Mouse (Mus musculus): ENCODE data around the gene Ppp1r16b. TPM values are rescaled to one million over a fixed set of nuclear protein-coding genes. Genes with fewer than 3 reads are reported as not detected.

The Ppp1r16b gene
- polyA plus RNA-seq, 1 experiment from 2014 or later, result 2.9 TPM

GRCm38 (mm10) chr2:158702176-158702575, 37.0 kb downstream of the Ppp1r16b start:
- Histone ChIP-seq H3K4me2 (no peak overlapping the region), H3K4me3 (replicated peaks) (no peak overlapping the region), H3K27me3 (no peaks in the 10 kb centered on the region), H3K36me3 (replicated peaks) (no peaks in the 10 kb centered on the region), H3K9ac (no peak overlapping the region), H3K4me1 (no peaks in the 10 kb centered on the region), H3K9me3 (no peaks in the 10 kb centered on the region), H3K27ac (no peak overlapping the region)
- ATAC-seq (ENCODE audit: low FRiP score), result no peak
- WGBS, result 83% methylated on average over 5 of the region's 5 CpGs

- WGBS, result 72% methylated on average over 3 of the region's 3 CpGs
Measured at GRCm38 (mm10) chr2:158704720-158705119, 39.5 kb downstream of the Ppp1r16b start.

DNA sequence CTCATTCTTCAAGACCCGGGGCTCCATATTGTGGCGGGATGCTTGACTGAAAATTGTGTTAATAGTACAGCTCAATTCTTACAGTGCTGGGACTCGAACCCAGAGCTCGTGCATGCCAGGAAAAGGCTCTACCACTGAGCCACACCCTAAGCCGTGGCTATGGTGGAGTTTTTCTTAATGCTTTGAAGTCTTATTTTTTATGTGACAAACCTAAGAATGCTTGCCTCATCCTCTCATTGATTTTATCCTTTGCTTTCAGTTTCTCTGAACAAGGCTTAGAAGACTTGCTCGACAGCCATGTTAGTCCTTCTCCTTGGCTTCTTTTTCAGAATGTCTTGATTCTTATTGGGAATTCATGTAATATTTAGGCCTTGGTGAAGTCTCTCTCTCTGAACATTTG, 40.3 kb downstream of the Ppp1r16b start:
- H3K9ac ChIP-seq, result no peak overlapping the region
- ATAC-seq (ENCODE audit: low FRiP score), result no peak
- H3K36me3 ChIP-seq (replicated peaks), result no peaks in the 10 kb centered on the region
- 0 out of 2 replicates have a peak, but pooled peaks cover 5% of the 10 kb centered on the region for H3K27me3 ChIP-seq
- no peaks in the 10 kb centered on the region for H3K9me3 ChIP-seq
- WGBS, result 83% methylated on average over 6 of the region's 6 CpGs
- H3K4me3 ChIP-seq (replicated peaks), result no peak overlapping the region
- H3K4me1 ChIP-seq, result no peaks in the 10 kb centered on the region
- no peak overlapping the region for H3K4me2 ChIP-seq
- H3K27ac ChIP-seq, result no peak overlapping the region

More at GRCm38 (mm10) chr2:158704720-158705119, 39.5 kb downstream of the Ppp1r16b start:
- Histone ChIP-seq H3K4me1 (no peaks in the 10 kb centered on the region), H3K9ac (no peak overlapping the region), H3K4me2 (no peak overlapping the region), H3K27me3 (0 out of 2 replicates have a peak, but pooled peaks cover 5% of the 10 kb centered on the region), H3K4me3 (replicated peaks) (no peak overlapping the region), H3K36me3 (replicated peaks) (no peaks in the 10 kb centered on the region), H3K9me3 (no peaks in the 10 kb centered on the region), H3K27ac (no peak overlapping the region)
- ATAC-seq (ENCODE audit: low FRiP score), result no peak

- no peak overlapping the region for H3K9ac ChIP-seq
- H3K4me3 ChIP-seq (replicated peaks), result no peak overlapping the region
- H3K4me2 ChIP-seq, result no peak overlapping the region
- peaks cover 4% of the 10 kb centered on the region for H3K4me1 ChIP-seq
- H3K27me3 ChIP-seq, result 0 out of 2 replicates have a peak, but pooled peaks cover 5% of the 10 kb centered on the region
- no peak overlapping the region for H3K27ac ChIP-seq
- H3K36me3 ChIP-seq (replicated peaks), result no peaks in the 10 kb centered on the region
- H3K9me3 ChIP-seq, result no peaks in the 10 kb centered on the region
- 88% methylated on average over 10 of the region's 10 CpGs for WGBS
- no peak for ATAC-seq (ENCODE audit: low FRiP score)
Measured at GRCm38 (mm10) chr2:158706704-158707408, 41.7 kb downstream of the Ppp1r16b start.

GRCm38 (mm10) chr2:158708121-158708520, 42.9 kb downstream of the Ppp1r16b start:
- no peak for ATAC-seq (ENCODE audit: low FRiP score)
- H3K27me3 ChIP-seq, result 0 out of 2 replicates have a peak, but pooled peaks cover 5% of the 10 kb centered on the region
- no peak overlapping the region for H3K27ac ChIP-seq
- peaks cover 16% of the 10 kb centered on the region for H3K4me1 ChIP-seq
- H3K36me3 ChIP-seq (replicated peaks), result no peaks in the 10 kb centered on the region
- 93% methylated on average over 12 of the region's 12 CpGs for WGBS
- no peaks in the 10 kb centered on the region for H3K9me3 ChIP-seq
- H3K9ac ChIP-seq, result no peak overlapping the region
- no peak overlapping the region for H3K4me3 ChIP-seq (replicated peaks)
- no peak overlapping the region for H3K4me2 ChIP-seq

DNA sequence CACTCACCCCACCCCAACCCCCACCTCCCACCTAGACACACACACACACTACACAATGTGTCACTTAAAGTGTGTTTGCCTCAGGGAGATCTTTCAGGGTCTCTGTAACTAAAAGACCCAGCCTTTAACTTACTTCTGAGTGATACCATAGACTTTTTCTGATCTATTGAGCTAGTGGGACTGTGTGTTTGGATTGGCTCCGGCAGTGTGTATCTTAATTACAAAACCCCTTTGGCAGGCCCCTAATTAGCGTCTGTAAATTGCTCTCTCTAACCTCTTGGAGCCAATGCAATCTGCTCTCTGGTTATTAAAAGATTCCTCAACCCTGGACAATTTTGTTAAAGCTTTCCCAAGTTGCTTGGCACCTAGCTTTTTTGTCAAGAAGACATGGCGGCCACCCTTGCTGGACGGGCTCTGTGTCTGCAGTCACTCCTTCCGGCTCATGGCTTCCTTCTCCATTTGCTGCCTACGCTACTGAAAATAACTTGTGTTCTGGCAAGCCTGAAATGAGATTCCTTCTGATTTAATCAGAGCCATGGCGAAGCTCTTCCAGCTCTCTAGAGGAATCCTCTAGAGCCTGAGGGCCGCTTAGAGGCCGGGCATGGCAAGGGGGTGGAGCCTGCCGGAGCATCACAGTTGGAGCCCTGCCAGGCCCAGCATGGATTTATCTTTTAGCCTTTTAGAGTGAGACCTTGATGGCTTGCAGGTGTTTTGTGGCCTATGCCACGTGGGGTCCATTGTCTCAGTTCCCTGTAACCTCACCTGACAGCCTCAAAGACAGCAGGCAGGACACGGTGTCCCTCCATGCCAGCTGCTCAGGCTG, 46.9 kb downstream of the Ppp1r16b start:
- peak overlapping the region; percentile 31; the same call in 1 of the 2 replicates for H3K27ac ChIP-seq

GRCm38 (mm10) chr2:158714826-158715225, 49.6 kb downstream of the Ppp1r16b start:
- H3K27me3 ChIP-seq, result no peaks in the 10 kb centered on the region
- WGBS, result 86% methylated on average over 6 of the region's 6 CpGs
- no peak overlapping the region for H3K27ac ChIP-seq
- ATAC-seq (ENCODE audit: low FRiP score), result no peak
- H3K4me1 ChIP-seq, result peaks cover 21% of the 10 kb centered on the region
- no peaks in the 10 kb centered on the region for H3K9me3 ChIP-seq
- H3K4me3 ChIP-seq (replicated peaks), result no peak overlapping the region
- H3K9ac ChIP-seq, result no peak overlapping the region
- no peak overlapping the region for H3K4me2 ChIP-seq
- no peaks in the 10 kb centered on the region for H3K36me3 ChIP-seq (replicated peaks)

More for the DNA sequence above, 46.9 kb downstream of the Ppp1r16b start:
- 28% methylated on average over 12 of the region's 12 CpGs for WGBS
- H3K27me3 ChIP-seq, result 0 out of 2 replicates have a peak, but pooled peaks cover 5% of the 10 kb centered on the region
- no peaks in the 10 kb centered on the region for H3K36me3 ChIP-seq (replicated peaks)
- H3K4me1 ChIP-seq, result peaks cover 21% of the 10 kb centered on the region
- H3K4me2 ChIP-seq, result no peak overlapping the region
- H3K9me3 ChIP-seq, result no peaks in the 10 kb centered on the region
- H3K9ac ChIP-seq, result no peak overlapping the region
- H3K4me3 ChIP-seq (replicated peaks), result no peak overlapping the region
- ATAC-seq (ENCODE audit: low FRiP score), result peak; percentile 47; the same call in 1 of the 2 replicates

GRCm38 (mm10) chr2:158716066-158716465, 50.9 kb downstream of the Ppp1r16b start:
- no peak overlapping the region for H3K27ac ChIP-seq
- WGBS, result 33% methylated on average over 5 of the region's 5 CpGs
- H3K4me2 ChIP-seq, result no peak overlapping the region
- H3K4me1 ChIP-seq, result peaks cover 23% of the 10 kb centered on the region
- H3K36me3 ChIP-seq (replicated peaks), result no peaks in the 10 kb centered on the region
- H3K9me3 ChIP-seq, result no peaks in the 10 kb centered on the region
- no peaks in the 10 kb centered on the region for H3K27me3 ChIP-seq
- 0 out of 2 replicates have a peak, but pooled peaks have one; percentile 19 for ATAC-seq (ENCODE audit: low FRiP score)
- no peak overlapping the region for H3K9ac ChIP-seq
- no peak overlapping the region for H3K4me3 ChIP-seq (replicated peaks)

- H3K9ac ChIP-seq, result no peak overlapping the region
- no peaks in the 10 kb centered on the region for H3K36me3 ChIP-seq (replicated peaks)
- H3K9me3 ChIP-seq, result no peaks in the 10 kb centered on the region
- H3K4me1 ChIP-seq, result peaks cover 18% of the 10 kb centered on the region
- H3K27me3 ChIP-seq, result no peaks in the 10 kb centered on the region
- ATAC-seq (ENCODE audit: low FRiP score), result no peak
- no peak overlapping the region for H3K27ac ChIP-seq
- WGBS, result 87% methylated on average over 5 of the region's 5 CpGs
- no peak overlapping the region for H3K4me3 ChIP-seq (replicated peaks)
- H3K4me2 ChIP-seq, result no peak overlapping the region
Measured at GRCm38 (mm10) chr2:158717551-158718418, 52.6 kb downstream of the Ppp1r16b start.

DNA sequence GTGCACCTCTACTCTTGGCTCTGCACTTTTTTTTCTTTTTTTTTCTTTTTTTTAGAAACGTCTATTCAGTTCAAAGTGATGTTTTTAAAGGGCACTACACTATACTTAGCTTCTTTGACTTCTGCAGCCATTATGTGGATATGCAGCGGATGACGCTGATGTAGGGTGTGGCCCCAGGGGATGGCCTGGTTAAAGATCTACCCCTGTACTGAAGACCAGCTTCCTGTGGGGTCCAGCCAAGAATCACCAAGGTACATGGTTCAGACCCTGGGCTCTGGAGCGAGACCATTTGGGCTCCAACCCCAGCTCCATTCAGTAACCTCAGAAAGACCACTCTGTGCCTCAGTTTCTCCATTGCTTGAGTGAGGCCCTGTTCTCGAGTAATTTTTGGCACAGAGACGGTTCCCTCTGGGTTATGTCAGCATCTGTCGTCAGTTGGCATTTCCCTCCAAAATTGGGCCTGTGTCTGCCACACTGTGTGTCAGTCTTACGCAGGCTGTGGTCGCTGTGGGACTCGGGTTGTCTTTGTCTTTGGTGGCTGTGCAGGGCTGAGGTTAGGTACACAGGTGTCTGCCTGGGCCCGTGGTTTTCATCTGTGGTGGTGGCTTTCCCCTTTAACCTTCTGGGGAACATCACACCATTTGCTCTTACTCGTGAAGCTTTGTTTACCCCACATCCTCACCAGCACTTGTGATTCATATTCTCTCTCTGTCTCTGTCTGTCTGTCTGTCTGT, 53.8 kb downstream of the Ppp1r16b start:
- 90% methylated on average over 12 of the region's 12 CpGs for WGBS
- ATAC-seq (ENCODE audit: low FRiP score), result no peak
- Histone ChIP-seq H3K4me1 (peaks cover 15% of the 10 kb centered on the region), H3K27me3 (no peaks in the 10 kb centered on the region), H3K27ac (no peak overlapping the region), H3K36me3 (replicated peaks) (no peaks in the 10 kb centered on the region), H3K9me3 (no peaks in the 10 kb centered on the region), H3K9ac (no peak overlapping the region), H3K4me2 (no peak overlapping the region), H3K4me3 (replicated peaks) (no peak overlapping the region)

DNA sequence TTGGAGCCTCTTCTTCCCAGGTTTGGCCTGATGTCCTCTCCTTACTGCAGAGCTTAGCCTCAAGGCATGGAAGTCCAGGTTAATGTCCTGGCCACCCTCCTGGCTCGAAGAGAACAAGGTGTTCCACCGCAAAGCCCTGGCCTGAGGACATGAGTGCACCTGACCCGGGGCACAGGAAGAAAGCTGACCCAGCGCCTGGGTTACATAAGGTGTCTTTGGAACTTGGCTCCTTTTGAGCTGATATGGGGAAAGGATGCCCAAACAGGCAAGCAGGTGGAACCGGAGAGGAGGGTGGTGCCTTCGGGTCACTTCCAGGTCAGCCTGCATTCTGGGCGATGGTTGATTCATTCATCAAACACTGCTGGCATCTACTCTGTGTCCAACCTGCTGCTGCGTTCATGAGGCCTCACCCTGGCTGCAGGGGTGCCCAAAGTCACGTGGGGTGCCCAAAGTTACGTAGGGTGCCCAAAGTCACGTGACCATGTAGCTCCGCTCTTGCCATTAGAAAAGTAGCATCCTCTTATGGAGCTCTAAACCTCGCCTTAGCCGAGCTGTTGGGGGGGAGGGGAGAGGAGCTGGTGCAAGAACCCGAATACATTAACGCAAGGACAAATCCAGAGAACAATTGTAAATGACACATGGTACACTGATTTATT, 55.6 kb downstream of the Ppp1r16b start:
- H3K27me3 ChIP-seq, result no peaks in the 10 kb centered on the region
- H3K4me2 ChIP-seq, result no peak overlapping the region
- no peak overlapping the region for H3K27ac ChIP-seq
- no peaks in the 10 kb centered on the region for H3K9me3 ChIP-seq
- no peak for ATAC-seq (ENCODE audit: low FRiP score)
- H3K9ac ChIP-seq, result no peak overlapping the region
- 74% methylated on average over 16 of the region's 16 CpGs for WGBS
- no peak overlapping the region for H3K4me3 ChIP-seq (replicated peaks)
- no peaks in the 10 kb centered on the region for H3K36me3 ChIP-seq (replicated peaks)
- H3K4me1 ChIP-seq, result peaks cover 15% of the 10 kb centered on the region
